Mouse (Mus musculus) embryo, embryonic 10 days (tissue): ENCODE results near the gene Tead1.
"Not testable (repeated sequence)": the region's sequence is repeated elsewhere in the genome, so short reads cannot be mapped to it uniquely, and the experiment has no call there.

Source experiments
- DNase-seq: peaks from one replicate; pipeline ENCODE4 v3.0.0-alpha.2; 2015; ENCODE audit warnings: low spot score

Tead1 gene

GRCm38 (mm10) chr7:112922801-112923200 lies 243.7 kb downstream of the Tead1 start:
- DNase-seq = no peak

- DNase-seq = no peak
These were observed 244.6 kb downstream of the Tead1 start for GRCm38 (mm10) chr7:112923712-112924111.

GRCm38 (mm10) chr7:112930669-112931068 lies 251.6 kb downstream of the Tead1 start:
- no peak for DNase-seq

GRCm38 (mm10) chr7:112935876-112936275 lies 256.8 kb downstream of the Tead1 start:
- not testable (repeated sequence) for DNase-seq

- no peak for DNase-seq
These were observed 258.0 kb downstream of the Tead1 start for GRCm38 (mm10) chr7:112937089-112937488.

- peak; percentile 29 for DNase-seq
These were observed 259.8 kb downstream of the Tead1 start for GRCm38 (mm10) chr7:112938959-112939358.

GRCm38 (mm10) chr7:112942567-112942966 lies 263.4 kb downstream of the Tead1 start:
- no peak for DNase-seq

GRCm38 (mm10) chr7:112943056-112943455 lies 263.9 kb downstream of the Tead1 start:
- no peak for DNase-seq

- DNase-seq = no peak
These were observed 267.6 kb downstream of the Tead1 start for GRCm38 (mm10) chr7:112946706-112947105.

- peak; percentile 82 for DNase-seq
These were observed 274.7 kb downstream of the Tead1 start, which contains the start of gene Rassf10 for GRCm38 (mm10) chr7:112953777-112954291. Gene Rassf10 (plus strand): TSS chr7:112953962.

- DNase-seq = peak; percentile 36
These were observed 275.4 kb downstream of the Tead1 start for GRCm38 (mm10) chr7:112954351-112955102.

- peak; percentile 70 for DNase-seq
These were observed 276.1 kb downstream of the Tead1 start for GRCm38 (mm10) chr7:112955103-112955827.

- peak; percentile 31 for DNase-seq
These were observed 276.8 kb downstream of the Tead1 start for GRCm38 (mm10) chr7:112955955-112956354.
